Mouse (Mus musculus) ES-E14 (cell line): ENCODE data around the gene P3h3. TPM values are rescaled to one million over a fixed set of nuclear protein-coding genes. Genes with fewer than 3 reads are reported as not detected.
"Not testable (repeated sequence)": the region's sequence is repeated elsewhere in the genome, so short reads cannot be mapped to it uniquely, and the experiment has no call there.

Experiments used
- DNase-seq: peaks from one replicate; pipeline ENCODE4 v3.0.0-alpha.2; 2013; ENCODE audit warnings: low read depth, low spot score
- H3K27ac ChIP-seq: 2 replicates; pipeline ENCODE4 v1.5.1; 2012; ENCODE audit warnings: low read depth, mild to moderate bottlenecking, low read length, moderate library complexity, mixed read lengths; ENCODE audit not compliant: poor library complexity, insufficient read depth, severe bottlenecking
- H3K36me3 ChIP-seq: 2 replicates; pipeline ENCODE4 v1.6.1; 2012; ENCODE audit warnings: mild to moderate bottlenecking, low read length, moderate library complexity, mixed read lengths; ENCODE audit not compliant: control insufficient read depth, poor library complexity, insufficient read depth, severe bottlenecking
- H3K4me1 ChIP-seq, 2 experiments: fragments of 150-350 bp in 1 of 2; sonication (generic) in 1 of 2; 2 replicates each; pipeline ENCODE4 v1.6.1; 2012; ENCODE audit warnings: low read length in 2 of 2, mild to moderate bottlenecking in 1 of 2, mixed read lengths in 1 of 2; ENCODE audit not compliant: control insufficient read depth in 2 of 2, insufficient read depth in 2 of 2, poor library complexity in 1 of 2
- H3K4me3 ChIP-seq, 2 experiments: fragments of 150-350 bp in 1 of 2; sonication (generic) in 1 of 2; 2 replicates each; pipeline ENCODE4 v1.5.1; 2012; ENCODE audit warnings: low read length in 2 of 2, low read depth in 1 of 2, mild to moderate bottlenecking in 1 of 2, mixed read lengths in 1 of 2; ENCODE audit not compliant: insufficient read depth in 1 of 2, poor library complexity in 1 of 2, severe bottlenecking in 1 of 2
- H3K9ac ChIP-seq: 2 replicates; pipeline ENCODE4 v1.6.1; 2012; ENCODE audit warnings: low read depth, mild to moderate bottlenecking, low read length, mixed read lengths; ENCODE audit not compliant: poor library complexity, insufficient read depth, severe bottlenecking
- H3K9me3 ChIP-seq: fragments of 150-350 bp; sonication (generic); 2 replicates; pipeline ENCODE4 v1.6.1; 2012; ENCODE audit warnings: low read depth, mild to moderate bottlenecking, low read length; ENCODE audit not compliant: control insufficient read depth, insufficient read depth
- CHD2 ChIP-seq: IDR thresholded peaks from 2 replicates; pipeline ENCODE4 v1.6.1; 2014; ENCODE audit warnings: mild to moderate bottlenecking, low read depth, low read length, inconsistent platforms
- HCFC1 ChIP-seq: IDR thresholded peaks from 2 replicates; pipeline ENCODE4 v1.6.1; 2012; ENCODE audit warnings: low read length, inconsistent platforms, borderline replicate concordance; ENCODE audit not compliant: insufficient read depth
- MAFK ChIP-seq: IDR thresholded peaks from 2 replicates; pipeline ENCODE4 v1.6.1; 2014; ENCODE audit warnings: mild to moderate bottlenecking, low read depth, low read length, inconsistent platforms; ENCODE audit not compliant: insufficient read depth
- ZC3H11A ChIP-seq: IDR thresholded peaks from 2 replicates; pipeline ENCODE4 v1.6.1; 2012; ENCODE audit warnings: low read depth, mild to moderate bottlenecking, inconsistent platforms, low read length, borderline replicate concordance
- ZNF384 ChIP-seq: IDR thresholded peaks from 2 replicates; pipeline ENCODE4 v1.6.1; 2012; ENCODE audit warnings: low read depth, low read length, inconsistent platforms
- in situ Hi-C, 2 experiments: fragments of 600-800 bp; cut with MboI; formaldehyde crosslinking; loops; one replicate each; pipeline ENCODE4 v1.15.1; 2025; ENCODE audit warnings: low sequenced_read_pairs in 2 of 2, inconsistent platforms in 1 of 2; ENCODE audit not compliant: unreplicated experiment in 2 of 2
- total RNA-seq: library from RNA; depleted of rRNA; stranded (reverse); fragments of 300-350 nt; gene quantifications from 2 replicates; pipeline ENCODE4 v1.2.3, GENCODE M21; 2012

The P3h3 gene
- total RNA-seq, 1 experiment = 10.1 TPM

GRCm38 (mm10) chr6:124901851-124902250 is 44.3 kb upstream of the P3h3 start:
- no peak for DNase-seq
- peaks cover 1 to 27% of the 10 kb centered on the region in 2 experiments; a peak in 2 of 4 replicates for H3K4me1 ChIP-seq
- no peak overlapping the region for H3K4me3 ChIP-seq
- H3K9ac ChIP-seq = no peak overlapping the region
- no peak overlapping the region for H3K27ac ChIP-seq
- in situ Hi-C loops = no loop called here
- no peaks in the 10 kb centered on the region for H3K9me3 ChIP-seq
- H3K36me3 ChIP-seq = no peaks in the 10 kb centered on the region
- TF ChIP-seq ZNF384 (no peak), ZC3H11A (no peak), HCFC1 (no peak), CHD2 (no peak), MAFK (no peak)

DNA sequence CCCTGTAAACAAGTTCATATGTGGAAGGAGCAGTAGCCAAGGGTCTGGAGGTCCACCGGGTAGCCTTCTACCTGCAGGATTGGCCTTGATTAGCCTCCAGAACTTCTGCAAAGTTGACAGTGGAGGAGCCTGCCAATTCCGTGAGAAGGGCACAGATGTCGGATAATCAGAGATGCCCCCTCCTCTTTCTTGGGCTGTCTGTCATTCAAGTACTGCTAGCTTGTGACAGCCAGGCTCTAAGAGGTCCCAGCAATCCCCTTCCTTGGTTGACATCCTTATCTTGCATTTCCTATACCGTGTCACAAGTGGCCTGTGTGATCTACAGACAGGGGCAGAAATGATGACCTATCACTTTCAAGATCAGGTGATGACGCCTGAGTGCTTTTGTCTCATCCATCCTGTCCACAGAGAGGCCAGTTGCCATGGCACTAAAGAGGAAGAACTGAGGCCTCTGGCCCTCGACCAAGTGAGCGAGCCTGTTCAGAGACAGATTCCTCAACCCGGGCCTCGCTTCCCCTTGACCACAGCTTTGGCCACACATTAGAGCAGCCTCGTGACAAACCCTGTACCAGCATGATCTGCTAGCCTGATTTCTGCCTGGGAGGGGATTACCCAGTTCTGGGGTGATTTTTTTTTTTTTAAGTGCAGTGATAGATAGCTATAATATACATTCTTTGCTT is 43.4 kb upstream of the P3h3 start:
- Histone ChIP-seq H3K9ac (no peak overlapping the region), H3K27ac (no peak overlapping the region), H3K36me3 (no peaks in the 10 kb centered on the region), H3K4me3 (no peak overlapping the region), H3K4me1 (peaks cover 1 to 27% of the 10 kb centered on the region in 2 experiments; a peak in 2 of 4 replicates), H3K9me3 (no peaks in the 10 kb centered on the region)
- DNase-seq = no peak
- in situ Hi-C loops = no loop called here
- TF ChIP-seq HCFC1 (no peak), ZC3H11A (no peak), ZNF384 (no peak), MAFK (no peak), CHD2 (no peak)

DNA sequence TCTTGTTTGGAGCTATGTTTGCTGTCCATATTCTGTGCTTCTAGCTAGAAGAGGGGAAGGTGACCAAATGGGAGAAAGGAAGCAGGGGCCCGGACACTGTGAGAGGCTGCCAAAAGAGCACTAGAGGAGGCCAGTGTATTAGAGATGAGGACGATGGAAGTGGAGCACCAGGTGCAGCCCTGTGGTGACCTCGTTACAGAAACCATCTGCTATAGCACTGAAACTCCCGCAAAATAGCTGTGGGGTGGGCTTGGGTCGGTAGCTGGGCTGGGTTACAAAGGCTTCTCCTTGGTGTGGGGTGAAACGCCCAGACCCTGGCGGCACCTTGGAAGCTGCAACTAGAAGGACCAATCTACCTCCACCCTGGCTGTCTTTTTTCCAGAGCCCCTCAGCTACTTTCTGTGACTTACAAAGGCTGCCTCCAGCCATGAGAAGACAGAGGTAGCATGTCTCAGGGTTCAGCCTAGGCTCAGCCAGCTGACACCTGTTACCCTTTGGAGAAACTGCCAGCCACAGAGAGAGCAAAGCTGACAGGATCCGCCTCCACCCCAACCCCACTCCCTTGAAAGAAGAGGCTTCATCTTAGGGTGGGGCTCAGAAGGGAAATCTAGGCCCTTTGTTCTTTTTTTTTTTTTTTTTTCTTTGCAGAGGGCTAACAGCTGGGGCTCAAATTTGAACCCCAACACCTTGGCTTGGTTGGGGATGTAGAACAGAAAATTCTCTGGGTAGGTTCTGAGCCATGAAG is 42.7 kb upstream of the P3h3 start:
- Histone ChIP-seq H3K9me3 (no peaks in the 10 kb centered on the region), H3K4me3 (no peak overlapping the region), H3K27ac (no peak overlapping the region), H3K36me3 (no peaks in the 10 kb centered on the region), H3K4me1 (peaks cover 0 to 25% of the 10 kb centered on the region in 2 experiments; a peak in 2 of 4 replicates), H3K9ac (no peak overlapping the region)
- in situ Hi-C loops = no loop called here
- DNase-seq = no peak
- no peak for TF ChIP-seq MAFK
- peak; percentile 90 for TF ChIP-seq ZNF384
- no peak for TF ChIP-seq CHD2
- TF ChIP-seq HCFC1 = no peak
- no peak for TF ChIP-seq ZC3H11A

GRCm38 (mm10) chr6:124898359-124898758 is 40.8 kb upstream of the P3h3 start:
- no peak overlapping the region for H3K4me3 ChIP-seq
- H3K36me3 ChIP-seq = no peaks in the 10 kb centered on the region
- in situ Hi-C loops = no loop called here
- H3K9ac ChIP-seq = no peak overlapping the region
- H3K27ac ChIP-seq = no peak overlapping the region
- H3K9me3 ChIP-seq = no peaks in the 10 kb centered on the region
- TF ChIP-seq MAFK (no peak), HCFC1 (no peak), ZNF384 (no peak), ZC3H11A (no peak), CHD2 (no peak)
- DNase-seq = no peak
- peaks cover 0 to 21% of the 10 kb centered on the region in 2 experiments; a peak in 2 of 4 replicates for H3K4me1 ChIP-seq

DNA sequence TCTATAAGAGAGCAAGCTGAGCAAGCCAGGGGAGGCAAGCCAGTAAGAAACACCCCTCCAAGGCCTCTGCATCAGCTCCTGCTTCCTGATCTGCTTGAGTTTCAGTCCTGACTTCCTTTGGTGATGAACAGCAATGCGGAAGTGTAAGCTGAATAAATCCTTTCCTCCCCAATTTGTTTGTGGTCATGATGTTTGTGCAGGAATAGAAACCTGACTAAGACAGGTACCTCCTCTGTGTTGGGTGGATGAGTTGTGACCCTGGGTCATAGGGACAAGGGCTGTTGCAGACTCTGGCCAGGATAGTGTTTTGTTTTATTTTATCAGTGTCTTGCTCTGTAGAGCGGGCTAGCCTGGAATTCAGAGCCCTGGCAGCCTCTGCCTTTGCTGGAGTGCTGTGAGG is 36.6 kb upstream of the P3h3 start:
- H3K9ac ChIP-seq, H3K27ac ChIP-seq, in situ Hi-C loops, H3K36me3 ChIP-seq, H3K4me1 ChIP-seq, H3K4me3 ChIP-seq, H3K9me3 ChIP-seq, DNase-seq: not testable (repeated sequence)
